In the genomic region with DNA sequence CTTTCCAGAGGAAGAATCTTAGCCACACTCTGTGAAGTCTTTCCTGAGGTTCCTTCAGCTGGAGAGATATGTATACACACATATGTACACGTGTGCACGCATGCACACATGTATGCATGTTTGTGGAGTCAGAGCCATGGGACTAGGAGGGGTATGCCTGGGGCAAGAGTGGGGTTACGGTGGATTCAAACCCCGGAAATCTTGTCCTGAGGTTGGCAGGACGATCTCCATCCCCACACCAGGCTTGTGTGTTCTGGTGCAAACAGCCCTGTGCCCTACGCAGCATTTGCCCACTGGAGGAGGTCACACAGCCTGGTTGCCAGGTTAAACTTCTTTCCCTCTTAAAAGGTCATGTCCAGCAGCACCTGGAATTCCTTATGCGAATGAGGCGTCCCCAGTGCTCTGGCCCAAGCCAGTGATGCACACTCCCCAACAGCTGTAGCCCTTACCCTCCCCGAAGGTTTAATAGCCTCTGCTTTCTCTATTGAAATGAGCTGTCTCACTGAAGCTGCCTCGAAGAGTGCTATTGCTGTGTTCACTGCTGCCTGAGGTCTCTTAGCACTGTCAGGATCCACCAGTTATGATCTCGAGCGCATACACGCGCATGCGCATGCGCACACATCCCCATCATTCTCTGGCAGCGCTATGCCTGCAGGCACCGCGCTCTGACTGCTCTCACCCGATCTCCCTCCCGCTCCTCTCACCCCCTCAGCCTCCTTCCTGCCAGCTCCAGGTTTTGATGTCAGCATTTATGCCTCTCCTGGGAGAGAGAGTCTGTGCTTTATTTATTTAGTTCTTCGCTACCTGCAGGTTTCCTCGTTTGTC, we compare ENCODE assay signal across 7 mouse cellular contexts.
DNase-seq lines count a peak whose midpoint lies in the region; ATAC-seq and TF ChIP-seq lines count a peak whose summit lies in the region.

No protein-coding gene starts in this region.

- no peaks in the 10 kb centered on the region for H3K27me3 ChIP-seq in forebrain, embryonic 16.5 days (replicated peaks; ENCODE audit: control insufficient read depth, insufficient read depth, low read length)
- H3K27me3 ChIP-seq in intestine, embryonic 15.5 days (replicated peaks), result no peaks in the 10 kb centered on the region
- H3K27me3 ChIP-seq in midbrain, postnatal 0 days (ENCODE audit: insufficient read depth, low read length), result no peaks in the 10 kb centered on the region

- peak overlapping the region; percentile 22; the same call in 1 of the 2 replicates for H3K9ac ChIP-seq in forebrain, embryonic 16.5 days (replicated peaks; ENCODE audit: low read depth, low read length)
- no peak overlapping the region for H3K9ac ChIP-seq in intestine, embryonic 15.5 days
- no peak overlapping the region for H3K9ac ChIP-seq in midbrain, postnatal 0 days (replicated peaks; ENCODE audit: low read length, poor library complexity, severe bottlenecking)

- peak; percentile 24; the same call in 1 of the 2 replicates for TF ChIP-seq CTCF in midbrain, postnatal 0 days (IDR thresholded peaks at IDR 0.05)

- H3K36me3 ChIP-seq in forebrain, embryonic 16.5 days (ENCODE audit: control insufficient read depth, insufficient read depth), result no peaks in the 10 kb centered on the region
- H3K36me3 ChIP-seq in intestine, embryonic 15.5 days, result no peaks in the 10 kb centered on the region
- peaks cover 4% of the 10 kb centered on the region; the same call in 1 of the 2 replicates for H3K36me3 ChIP-seq in midbrain, postnatal 0 days (ENCODE audit: insufficient read depth, low read length)

- H3K9me3 ChIP-seq in forebrain, embryonic 16.5 days (ENCODE audit: control insufficient read depth, low read length), result no peaks in the 10 kb centered on the region
- no peaks in the 10 kb centered on the region for H3K9me3 ChIP-seq in intestine, embryonic 15.5 days
- no peaks in the 10 kb centered on the region for H3K9me3 ChIP-seq in midbrain, postnatal 0 days (ENCODE audit: low read length)

- intact Hi-C loops in left cerebral cortex, postnatal 36 days (cut with DNase I), result no loop called here

- H3K4me1 ChIP-seq in forebrain, embryonic 16.5 days (replicated peaks; ENCODE audit: control insufficient read depth, insufficient read depth, low read length), result peaks cover 4% of the 10 kb centered on the region
- no peaks in the 10 kb centered on the region for H3K4me1 ChIP-seq in intestine, embryonic 15.5 days (replicated peaks)
- H3K4me1 ChIP-seq in midbrain, postnatal 0 days (ENCODE audit: insufficient read depth, low read length), result no peaks in the 10 kb centered on the region

- ATAC-seq in activated CD4-positive, CD25-positive, alpha-beta regulatory T cell, adult 4 months, result peak; percentile 31
- peak; percentile 95 for ATAC-seq in forebrain, embryonic 16.5 days
- peak; percentile 56; the same call in 1 of the 2 replicates for ATAC-seq in intestine, embryonic 15.5 days
- peak; percentile 88 for ATAC-seq in midbrain, postnatal 0 days (ENCODE audit: low FRiP score)

- peak overlapping the region; percentile 38 for H3K4me2 ChIP-seq in forebrain, embryonic 16.5 days (ENCODE audit: low read length)
- H3K4me2 ChIP-seq in intestine, embryonic 15.5 days (replicated peaks), result peak overlapping the region; percentile 11; the same call in 1 of the 2 replicates
- H3K4me2 ChIP-seq in midbrain, postnatal 0 days (ENCODE audit: low read depth, low read length, poor library complexity, severe bottlenecking), result peak overlapping the region; percentile 22

- no peak overlapping the region for H3K27ac ChIP-seq in forebrain, embryonic 16.5 days (ENCODE audit: low read length)
- no peak overlapping the region for H3K27ac ChIP-seq in intestine, embryonic 15.5 days
- peak overlapping the region; percentile 69 for H3K27ac ChIP-seq in midbrain, postnatal 0 days (ENCODE audit: low read depth, low read length)

- 62% methylated on average over 23 of the region's 23 CpGs for WGBS in forebrain, embryonic 16.5 days
- 75% methylated on average over 23 of the region's 23 CpGs for WGBS in intestine, embryonic 15.5 days
- WGBS in midbrain, postnatal 0 days, result 59% methylated on average over 23 of the region's 23 CpGs

- peak; percentile 82 to 84 for DNase-seq in cerebellum, adult 18-20 months
- peak; percentile 71 for DNase-seq in left cerebral cortex, postnatal 36 days (ENCODE audit: low spot score in 2 of 2)
- DNase-seq in midbrain, postnatal 0 days (ENCODE audit: low spot score), result peak; percentile 93
- peak; percentile 56 for DNase-seq in testis, postnatal 10 days (ENCODE audit: low spot score)

- peak overlapping the region; percentile 16; the same call in 1 of the 2 replicates for H3K4me3 ChIP-seq in forebrain, embryonic 16.5 days (replicated peaks; ENCODE audit: low read length)
- H3K4me3 ChIP-seq in intestine, embryonic 15.5 days (replicated peaks), result no peak overlapping the region
- H3K4me3 ChIP-seq in midbrain, postnatal 0 days (ENCODE audit: low read depth, low read length), result no peak overlapping the region

Comparison
In these comparisons a context has a peak if more than half of its experiments do, and no peak if none do; other contexts are left out.
1. ATAC-seq: peak in every context shown above with its lines; median percentile 95 in forebrain, embryonic 16.5 days; 88 in midbrain, postnatal 0 days; 56 in intestine, embryonic 15.5 days; 31 in activated CD4-positive, CD25-positive, alpha-beta regulatory T cell, adult 4 months.